Mouse (Mus musculus) layer of hippocampus, adult 9-10 months (tissue): ENCODE results near the gene Ruvbl2.
"Not testable (repeated sequence)": the region's sequence is repeated elsewhere in the genome, so short reads cannot be mapped to it uniquely, and the experiment has no call there.

ENCODE experiments used
- DNase-seq: peaks from one replicate; pipeline ENCODE4 v3.0.0; 2022; ENCODE audit warnings: low spot score

Gene Ruvbl2

GRCm38 (mm10) chr7:45396787-45397186 is 41.1 kb downstream of the Ruvbl2 start:
- DNase-seq: no peak

GRCm38 (mm10) chr7:45396337-45396775 is 41.5 kb downstream of the Ruvbl2 start:
- not testable (repeated sequence) for DNase-seq

GRCm38 (mm10) chr7:45395578-45396336 is 42.1 kb downstream of the Ruvbl2 start, which contains the start of gene Snrnp70:
Gene Snrnp70, minus strand, starts transcription at chr7:45395742.
- peak; percentile 100 for DNase-seq

GRCm38 (mm10) chr7:45395129-45395541 is 42.8 kb downstream of the Ruvbl2 start:
- no peak for DNase-seq

GRCm38 (mm10) chr7:45386077-45386476 is 51.8 kb downstream of the Ruvbl2 start:
- no peak for DNase-seq

- no peak for DNase-seq
Measured at GRCm38 (mm10) chr7:45376057-45376456, 61.8 kb downstream of the Ruvbl2 start.

GRCm38 (mm10) chr7:45374620-45375019 is 63.3 kb downstream of the Ruvbl2 start:
- DNase-seq: no peak

GRCm38 (mm10) chr7:45372371-45372770 is 65.5 kb downstream of the Ruvbl2 start:
- no peak for DNase-seq
